ENCODE assay signal across 8 mouse cellular contexts in genomic region chr7:96151277-96151676, GRCm38 (mm10). TPM values are rescaled to one million over a fixed set of nuclear protein-coding genes. Genes with fewer than 3 reads are reported as not detected.
DNase-seq lines count a peak whose midpoint lies in the region; ATAC-seq and TF ChIP-seq lines count a peak whose summit lies in the region.

No protein-coding gene starts in this region.

- 63% methylated on average over 3 of the region's 3 CpGs for WGBS in limb, embryonic 11.5 days
- WGBS in limb, embryonic 10.5 days: 59% methylated on average over 3 of the region's 3 CpGs
- 66% methylated on average over 3 of the region's 3 CpGs for WGBS in embryonic facial prominence, embryonic 14.5 days
- WGBS in stomach, postnatal 0 days: 54% methylated on average over 3 of the region's 3 CpGs

- H3K27ac ChIP-seq in limb, embryonic 11.5 days (replicated peaks; ENCODE audit: low read depth, low read length): no peak overlapping the region
- H3K27ac ChIP-seq in limb, embryonic 10.5 days: no peak overlapping the region
- H3K27ac ChIP-seq in embryonic facial prominence, embryonic 14.5 days (replicated peaks; ENCODE audit: low read depth, low read length): no peak overlapping the region
- H3K27ac ChIP-seq in stomach, postnatal 0 days (replicated peaks): no peak overlapping the region

- H3K36me3 ChIP-seq in limb, embryonic 11.5 days (ENCODE audit: control insufficient read depth, insufficient read depth, low read length): no peaks in the 10 kb centered on the region
- H3K36me3 ChIP-seq in limb, embryonic 10.5 days: no peaks in the 10 kb centered on the region
- no peaks in the 10 kb centered on the region for H3K36me3 ChIP-seq in embryonic facial prominence, embryonic 14.5 days (ENCODE audit: control insufficient read depth, insufficient read depth, low read length)
- no peaks in the 10 kb centered on the region for H3K36me3 ChIP-seq in stomach, postnatal 0 days (ENCODE audit: control insufficient read depth, insufficient read depth, low read length)

- no peaks in the 10 kb centered on the region for H3K9me3 ChIP-seq in limb, embryonic 11.5 days (ENCODE audit: control insufficient read depth, low read length)
- H3K9me3 ChIP-seq in limb, embryonic 10.5 days (replicated peaks): no peaks in the 10 kb centered on the region
- no peaks in the 10 kb centered on the region for H3K9me3 ChIP-seq in embryonic facial prominence, embryonic 14.5 days (ENCODE audit: control insufficient read depth, low read length)
- no peaks in the 10 kb centered on the region for H3K9me3 ChIP-seq in stomach, postnatal 0 days (ENCODE audit: control insufficient read depth, low read length)

- H3K9ac ChIP-seq in limb, embryonic 11.5 days (ENCODE audit: low read length): no peak overlapping the region
- H3K9ac ChIP-seq in embryonic facial prominence, embryonic 14.5 days (ENCODE audit: low read depth, low read length): no peak overlapping the region
- no peak overlapping the region for H3K9ac ChIP-seq in stomach, postnatal 0 days (ENCODE audit: low read length)

- H3K4me3 ChIP-seq in limb, embryonic 11.5 days (ENCODE audit: low read depth, low read length): no peak overlapping the region
- no peak overlapping the region for H3K4me3 ChIP-seq in limb, embryonic 10.5 days
- no peak overlapping the region for H3K4me3 ChIP-seq in embryonic facial prominence, embryonic 14.5 days (ENCODE audit: low read depth, low read length)
- H3K4me3 ChIP-seq in stomach, postnatal 0 days (ENCODE audit: low read depth, low read length): no peak overlapping the region

- no peaks in the 10 kb centered on the region for H3K4me1 ChIP-seq in limb, embryonic 11.5 days (ENCODE audit: control insufficient read depth, insufficient read depth, low read length)
- H3K4me1 ChIP-seq in limb, embryonic 10.5 days: peaks cover 17% of the 10 kb centered on the region
- H3K4me1 ChIP-seq in embryonic facial prominence, embryonic 14.5 days (ENCODE audit: control insufficient read depth, insufficient read depth, low read length): peaks cover 13% of the 10 kb centered on the region; the same call in 1 of the 2 replicates
- H3K4me1 ChIP-seq in stomach, postnatal 0 days (replicated peaks; ENCODE audit: control insufficient read depth, insufficient read depth): no peaks in the 10 kb centered on the region

- no peaks in the 10 kb centered on the region for H3K27me3 ChIP-seq in limb, embryonic 11.5 days (ENCODE audit: control insufficient read depth, insufficient read depth, low read length)
- no peaks in the 10 kb centered on the region for H3K27me3 ChIP-seq in limb, embryonic 10.5 days (ENCODE audit: low read depth, poor library complexity, severe bottlenecking)
- H3K27me3 ChIP-seq in embryonic facial prominence, embryonic 14.5 days (replicated peaks; ENCODE audit: control insufficient read depth, insufficient read depth, low read length): no peaks in the 10 kb centered on the region
- H3K27me3 ChIP-seq in stomach, postnatal 0 days (ENCODE audit: control insufficient read depth, insufficient read depth, low read length): no peaks in the 10 kb centered on the region

- DNase-seq in limb, embryonic 11.5 days (ENCODE audit: low spot score): peak; percentile 58
- DNase-seq in limb, embryonic 10.5 days (ENCODE audit: low spot score): no peak
- DNase-seq in adrenal gland, adult 2 months: peak; percentile 82
- DNase-seq in embryonic facial prominence, embryonic 14.5 days (ENCODE audit: low spot score): peak; percentile 26
- DNase-seq in layer of hippocampus, adult 11-12 months (ENCODE audit: low spot score): peak; percentile 68
- DNase-seq in lung, postnatal 36 days: peak; percentile 75
- DNase-seq in stomach, postnatal 0 days (ENCODE audit: low spot score): peak; percentile 68

- no peak overlapping the region for H3K4me2 ChIP-seq in limb, embryonic 11.5 days (ENCODE audit: low read depth, severe bottlenecking)
- H3K4me2 ChIP-seq in embryonic facial prominence, embryonic 14.5 days (ENCODE audit: low read depth, low read length): no peak overlapping the region
- no peak overlapping the region for H3K4me2 ChIP-seq in stomach, postnatal 0 days (replicated peaks; ENCODE audit: low read depth)

- no peak for ATAC-seq in limb, embryonic 11.5 days (ENCODE audit: insufficient number of reproducible peaks, low FRiP score, low TSS enrichment, low read depth)
- no peak for ATAC-seq in embryonic facial prominence, embryonic 14.5 days (ENCODE audit: low read depth)
- 0 out of 2 replicates have a peak, but pooled peaks have one; percentile 33 for ATAC-seq in stomach, postnatal 0 days (ENCODE audit: low FRiP score, low TSS enrichment)
- no peak for ATAC-seq in erythroblast, adult 5-6 weeks (replicated peaks; ENCODE audit: low FRiP score, poor library complexity, severe bottlenecking)

- peak; percentile 77 for TF ChIP-seq CTCF in stomach, postnatal 0 days (IDR thresholded peaks at IDR 0.05; ENCODE audit: low read depth)

- no peak for TF ChIP-seq EP300 in stomach, postnatal 0 days (optimal IDR thresholded peaks at IDR 0.05)

RNA-seq across cellular contexts. Expression of gene Tenm4, which starts 19.8 kb away (rescaled TPM):
- polyA plus RNA-seq in limb, embryonic 11.5 days (2014; fragmentation: Nextera tagmentation; extraction: Ambion mirVana): 43.1 and 45.1 TPM in 2 replicates
- polyA plus RNA-seq in limb, embryonic 10.5 days (2016; fragmentation: Nextera tagmentation; extraction: Ambion mirVana): 25.1 and 32.1 TPM in 2 replicates
- 10 to 100 TPM; 15.5 to 16.9 TPM for total RNA-seq in adrenal gland, adult 2 months (2021)
- 6.0 and 7.2 TPM in 2 replicates for polyA plus RNA-seq in adrenal gland, adult 2 months (2012; rRNA removed)
- 31.3 and 33.4 TPM in 2 replicates for polyA plus RNA-seq in embryonic facial prominence, embryonic 14.5 days (2014; fragmentation: Nextera tagmentation; extraction: Ambion mirVana)
- 6.9 and 7.2 TPM in 2 replicates for polyA plus RNA-seq in stomach, postnatal 0 days (2015; fragmentation: Nextera tagmentation; extraction: Ambion mirVana)
- 0.19 and 1.9 TPM in 2 replicates for total RNA-seq in erythroblast, adult 5-6 weeks (2015; ENCODE audit: low replicate concordance)
- 0.28 and 0.85 TPM in 2 replicates for total RNA-seq in erythroblast, adult 5-6 weeks (2017; ENCODE audit: low replicate concordance)
